Mouse (Mus musculus) heart, postnatal 10 days (tissue): Measurements from ENCODE around the gene Eif3i. TPM values are rescaled to one million over a fixed set of nuclear protein-coding genes. Genes with fewer than 3 reads are reported as not detected.
"Not testable (repeated sequence)": the region's sequence is repeated elsewhere in the genome, so short reads cannot be mapped to it uniquely, and the experiment has no call there.

Experiments used
- DNase-seq, 2 experiments: peaks; one replicate each; pipeline ENCODE4 v3.0.0; 2021
- intact Hi-C: fragments of 180-260 bp; cut with DNase I; formaldehyde crosslinking; loops from one replicate; pipeline ENCODE4 v1.15.1; 2025
- total RNA-seq, 2 experiments: library from RNA; stranded (reverse); gene quantifications; 2 replicates each; pipeline ENCODE4 v1.2.3; 2021

Eif3i gene
- total RNA-seq, 2 experiments from 2014 or later, result 143 to 144 TPM

DNA sequence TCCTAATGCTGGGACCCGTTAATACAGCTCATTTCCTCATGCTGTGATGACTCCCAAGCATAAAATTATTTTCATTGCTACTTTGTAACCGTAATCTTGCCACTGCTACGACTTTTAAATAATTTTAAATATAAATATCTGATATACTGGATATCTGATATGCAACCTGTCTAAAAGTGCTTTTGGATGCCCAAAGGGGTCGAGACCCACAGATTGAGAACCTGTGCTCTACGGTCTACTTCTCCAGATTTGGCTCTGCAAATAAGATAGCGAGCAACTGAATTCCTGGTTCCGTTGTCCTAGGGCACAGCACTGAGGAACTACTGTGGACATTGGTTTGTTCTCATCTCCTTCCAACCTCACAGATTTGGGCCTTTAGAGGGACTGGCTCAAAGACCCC is 22.8 kb downstream of the Eif3i start:
- no peak for DNase-seq
- intact Hi-C loops, result no loop called here

DNA sequence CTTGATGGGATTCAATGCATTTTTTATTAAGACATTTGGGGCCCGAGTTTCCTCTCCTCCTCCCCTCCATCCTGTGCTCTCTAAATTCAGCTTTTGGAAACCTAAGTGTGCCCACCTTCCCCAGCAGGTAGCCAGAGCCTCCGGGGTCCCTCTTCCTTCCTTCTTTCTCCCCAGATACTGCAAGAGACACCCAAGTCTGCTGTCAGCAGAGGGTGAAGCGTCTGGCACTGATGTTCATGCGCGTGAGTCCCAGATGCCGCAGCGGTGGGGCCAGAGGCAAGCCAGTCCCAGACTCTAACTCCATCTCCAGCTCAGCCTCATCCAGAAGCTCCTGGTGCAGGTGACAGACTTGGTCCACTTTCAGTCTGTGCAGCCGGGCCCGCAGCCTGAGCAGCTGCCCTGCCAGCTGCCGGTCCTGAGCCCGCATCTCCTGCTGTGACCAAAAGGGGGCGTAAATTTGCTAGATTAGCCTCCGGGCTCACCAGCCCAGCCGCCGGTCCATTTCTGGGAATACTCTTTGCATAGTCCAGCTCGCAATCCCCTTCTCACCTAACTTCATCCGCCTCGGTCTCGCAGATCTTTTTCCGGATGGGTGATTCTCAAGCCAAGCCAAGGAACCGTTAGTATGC is 23.5 kb downstream of the Eif3i start:
- intact Hi-C loops, result no loop called here
- DNase-seq, result peak; percentile 69 to 73

DNA sequence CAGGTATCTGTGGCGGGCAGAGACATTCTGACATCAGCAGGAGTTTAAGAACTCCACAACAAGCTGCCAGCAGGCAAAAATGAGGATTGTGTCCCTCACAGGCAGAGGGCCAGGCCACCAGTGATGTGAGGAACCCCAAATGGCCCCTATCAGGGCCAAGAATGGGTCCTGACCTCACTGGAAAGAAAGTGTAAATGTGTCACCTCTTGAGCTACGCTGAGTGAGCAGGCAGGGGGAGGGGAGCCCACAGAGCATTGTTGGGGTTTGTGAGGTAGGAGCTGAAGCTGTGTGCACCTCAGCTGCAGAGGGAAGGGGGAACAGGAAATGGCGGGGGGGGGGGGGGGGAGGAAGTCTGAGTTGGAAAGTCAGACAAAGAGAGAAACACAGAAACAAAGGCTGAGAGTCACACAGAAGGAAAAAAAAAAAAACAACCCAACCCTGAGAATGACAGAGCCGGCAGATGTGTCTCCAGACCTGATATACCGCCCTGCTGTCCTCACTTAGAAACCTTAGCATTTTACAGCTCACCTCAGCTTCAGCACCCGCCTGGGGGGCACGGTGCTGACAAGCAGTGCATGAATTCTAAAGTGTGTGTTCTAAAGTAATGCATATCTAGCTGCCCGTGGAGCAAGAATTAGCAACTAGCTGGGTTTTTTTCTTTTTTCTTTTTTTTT is 25.1 kb downstream of the Eif3i start:
- intact Hi-C loops, result no loop called here
- DNase-seq, result peak in 1 of 2 experiments; percentile 42

DNA sequence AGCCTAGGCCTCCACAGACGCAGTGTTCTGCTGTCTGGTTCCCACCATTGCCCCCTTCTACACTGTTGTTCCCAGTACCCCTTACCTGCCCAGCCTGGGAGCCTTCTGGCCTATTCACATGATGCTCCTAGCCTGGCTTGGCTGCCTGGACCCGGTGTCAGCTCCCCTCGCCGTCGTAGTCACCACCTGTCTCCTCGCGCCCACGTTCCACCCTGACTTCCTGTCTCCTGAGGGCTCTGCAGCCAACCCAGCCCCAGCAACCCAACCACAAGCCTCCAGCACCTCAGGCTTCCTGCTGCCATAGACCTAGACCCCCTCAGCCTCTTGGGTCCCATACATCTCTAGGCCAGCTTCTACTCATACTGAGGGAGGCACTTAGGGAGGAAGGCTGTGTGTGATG is 27.0 kb downstream of the Eif3i start, which contains the start of gene Lck:
TSS of gene Lck (minus strand) at position 212 of the 400 bp plus-strand sequence.
- intact Hi-C loops, result no loop called here
- DNase-seq, result no peak

DNA sequence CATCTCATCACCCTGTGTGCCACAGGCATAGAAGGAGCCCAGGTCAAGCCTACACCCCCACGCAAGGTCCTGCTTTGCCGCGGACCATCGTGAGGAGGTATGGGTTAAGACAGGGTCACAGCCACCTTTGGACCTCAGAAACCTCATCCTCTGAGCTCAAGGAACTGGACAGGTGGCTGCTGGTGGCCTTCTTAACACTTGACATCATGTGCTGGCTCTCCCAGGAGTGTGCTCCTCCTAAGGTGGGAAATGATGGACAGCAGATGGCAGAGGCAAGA is 27.4 kb downstream of the Eif3i start:
- intact Hi-C loops, result no loop called here
- DNase-seq, result no peak

DNA sequence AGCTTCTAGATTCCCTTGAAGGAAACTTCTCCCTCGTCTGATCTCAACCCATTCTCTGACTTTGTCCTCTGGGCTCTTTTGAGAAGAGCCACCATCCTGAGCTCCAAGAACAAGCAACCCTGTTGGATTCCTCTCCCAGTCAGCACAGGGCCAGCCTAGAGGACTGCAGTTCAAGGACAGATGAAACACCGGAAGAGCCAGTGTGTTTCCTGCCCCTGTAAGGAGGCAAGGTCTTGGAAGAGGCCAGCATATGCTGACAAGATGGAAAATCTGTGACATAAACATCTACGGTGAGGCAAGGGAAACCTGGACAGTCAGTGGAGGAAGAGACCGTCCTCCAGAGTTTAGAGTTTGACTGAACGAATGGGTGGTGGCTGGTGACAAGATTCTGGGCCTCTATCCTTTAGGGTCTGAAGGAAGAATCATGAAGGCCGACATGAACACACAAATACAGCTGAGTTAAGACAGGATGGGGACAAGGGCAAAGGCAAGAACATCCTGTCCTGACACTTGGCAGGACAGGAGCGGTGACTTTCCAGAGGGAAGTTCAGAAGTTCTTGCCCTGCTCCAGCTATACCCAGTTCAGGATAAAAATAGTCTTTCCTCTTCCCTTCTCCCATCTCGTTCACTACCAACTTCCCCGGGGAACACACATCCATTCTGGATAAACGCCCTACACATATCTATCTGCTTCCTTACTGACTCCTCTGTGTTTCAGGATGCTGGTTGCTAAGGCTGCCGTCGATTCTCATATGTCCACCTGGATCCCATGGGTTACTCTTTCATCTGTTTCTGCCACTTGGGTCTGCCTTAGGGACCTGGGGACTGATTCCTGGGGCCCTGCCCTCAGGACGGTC is 28.0 kb downstream of the Eif3i start:
- no peak for DNase-seq
- intact Hi-C loops, result no loop called here

DNA sequence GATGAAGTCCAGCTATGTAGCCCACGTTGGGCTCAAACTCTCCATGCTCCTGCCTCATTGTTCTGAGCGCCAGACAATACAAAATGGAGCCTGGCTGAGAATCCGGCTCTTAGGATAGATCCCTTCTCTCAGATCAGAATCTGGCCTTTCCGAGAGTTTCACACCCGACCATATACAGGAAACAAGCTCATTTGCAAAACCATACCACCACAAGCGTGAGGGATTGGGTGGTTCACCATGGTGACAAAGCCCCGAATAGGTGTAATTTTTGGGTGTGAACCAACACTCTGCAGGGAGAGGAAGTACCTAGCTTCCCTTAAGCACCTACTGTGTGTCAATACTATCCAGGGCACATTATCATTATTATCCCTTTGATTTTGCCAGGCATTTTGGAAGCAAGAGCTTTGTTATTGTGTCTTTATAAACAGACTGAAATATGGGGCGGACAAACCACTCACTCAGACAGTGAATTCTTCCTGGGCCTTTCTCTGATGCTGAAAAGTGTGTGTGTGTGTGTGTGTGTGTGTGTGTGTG is 28.8 kb downstream of the Eif3i start:
- DNase-seq, result no peak
- intact Hi-C loops, result no loop called here

DNA sequence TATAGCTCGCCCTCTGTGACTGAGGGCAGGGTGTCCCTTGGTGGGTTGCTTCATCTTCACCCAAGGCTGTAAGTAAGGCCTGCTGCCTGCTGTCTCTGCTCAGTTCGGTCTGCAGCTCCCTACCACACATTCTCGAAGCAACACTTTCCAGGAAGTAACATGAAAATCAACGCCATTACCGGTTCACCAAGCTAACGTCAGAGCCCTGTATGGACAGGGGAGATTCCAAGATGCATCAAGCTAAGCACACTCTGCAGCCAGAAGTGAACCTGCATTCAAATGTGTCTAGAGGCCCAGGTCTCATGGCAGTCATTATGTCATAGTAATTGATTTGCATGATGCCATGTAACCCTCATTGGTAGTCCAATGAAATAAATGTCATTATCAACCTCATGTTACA is 30.4 kb downstream of the Eif3i start:
- intact Hi-C loops, result no loop called here

DNA sequence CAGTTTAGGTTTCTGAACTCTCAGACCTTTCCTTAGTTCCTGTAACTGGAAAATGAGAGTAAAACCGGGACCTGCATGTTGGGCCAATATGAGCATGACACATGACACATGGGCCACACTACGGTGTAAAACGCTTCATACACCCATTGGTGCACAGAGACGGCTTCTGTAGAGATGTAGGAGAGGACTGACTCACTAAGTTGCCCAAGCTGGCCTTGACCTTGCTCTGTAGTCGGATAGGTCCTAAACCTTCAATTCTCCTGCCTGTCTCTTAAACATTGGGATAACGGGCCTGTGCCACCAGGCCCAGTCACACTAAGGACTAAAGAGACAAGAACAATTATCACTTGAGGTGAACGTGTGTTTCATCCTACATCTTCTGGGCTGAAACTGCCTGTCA is 32.1 kb downstream of the Eif3i start:
- intact Hi-C loops, result no loop called here
- no peak for DNase-seq

More for the DNA sequence above, 30.4 kb downstream of the Eif3i start:
- no peak for DNase-seq

DNA sequence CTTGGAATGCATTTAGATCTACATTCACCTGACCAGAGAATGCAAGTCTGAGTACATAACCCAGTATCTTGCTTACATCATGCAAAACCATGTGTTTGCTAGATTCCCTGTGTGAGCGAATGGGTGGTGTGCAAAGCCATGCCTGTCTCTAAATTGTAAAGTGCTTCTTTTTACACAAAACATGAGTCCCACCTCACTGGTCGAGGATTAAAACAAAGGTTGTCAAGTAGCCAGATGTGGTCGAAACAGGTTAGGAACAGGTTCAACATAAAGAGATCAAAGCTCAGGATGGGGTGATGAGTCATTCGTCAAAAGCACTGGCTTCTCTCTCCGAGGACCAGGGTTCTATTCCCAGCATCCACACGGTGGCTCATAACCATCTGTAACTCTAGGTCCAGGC is 35.3 kb downstream of the Eif3i start:
- intact Hi-C loops, result no loop called here
- DNase-seq, result no peak

DNA sequence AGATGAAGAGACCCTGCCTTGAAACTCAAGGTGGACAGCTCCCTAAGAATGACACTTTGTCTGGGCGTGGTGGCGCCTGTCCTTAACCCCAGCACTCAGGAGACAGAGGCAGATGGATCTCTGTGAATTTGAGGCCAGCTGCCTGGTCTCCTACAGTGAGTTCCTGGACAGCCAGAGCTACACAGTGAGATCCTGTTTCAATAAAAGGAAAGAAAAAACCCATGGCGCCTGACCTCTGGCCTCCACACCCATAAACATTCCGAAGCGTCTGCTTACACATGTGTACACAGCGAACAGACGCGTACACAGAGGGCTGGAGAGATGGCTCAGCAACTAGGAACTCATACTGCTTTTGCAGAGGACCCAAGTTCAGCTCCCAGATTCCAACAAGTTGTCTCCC is 36.7 kb downstream of the Eif3i start:
- intact Hi-C loops, result no loop called here
- no peak for DNase-seq

DNA sequence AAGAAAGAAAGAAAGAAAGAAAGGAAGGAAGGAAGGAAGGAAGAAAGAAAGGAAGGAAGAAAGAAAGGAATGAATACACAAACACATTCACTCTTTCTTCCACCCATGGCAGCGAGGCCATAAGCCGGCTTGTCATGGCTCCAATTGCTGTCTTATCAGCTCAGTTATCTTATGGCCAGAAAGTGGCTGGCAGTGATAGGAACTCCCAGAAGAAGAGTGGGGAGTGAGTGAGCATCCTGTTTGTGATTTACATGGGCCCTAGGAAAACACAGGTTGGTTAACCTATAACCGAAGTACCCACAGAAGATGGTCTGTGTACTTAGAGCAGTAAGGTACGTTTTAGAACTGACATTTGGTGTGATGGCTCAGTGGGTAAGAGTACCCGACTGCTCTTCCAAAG is 39.3 kb downstream of the Eif3i start:
- no peak for DNase-seq
- intact Hi-C loops, result no loop called here

DNA sequence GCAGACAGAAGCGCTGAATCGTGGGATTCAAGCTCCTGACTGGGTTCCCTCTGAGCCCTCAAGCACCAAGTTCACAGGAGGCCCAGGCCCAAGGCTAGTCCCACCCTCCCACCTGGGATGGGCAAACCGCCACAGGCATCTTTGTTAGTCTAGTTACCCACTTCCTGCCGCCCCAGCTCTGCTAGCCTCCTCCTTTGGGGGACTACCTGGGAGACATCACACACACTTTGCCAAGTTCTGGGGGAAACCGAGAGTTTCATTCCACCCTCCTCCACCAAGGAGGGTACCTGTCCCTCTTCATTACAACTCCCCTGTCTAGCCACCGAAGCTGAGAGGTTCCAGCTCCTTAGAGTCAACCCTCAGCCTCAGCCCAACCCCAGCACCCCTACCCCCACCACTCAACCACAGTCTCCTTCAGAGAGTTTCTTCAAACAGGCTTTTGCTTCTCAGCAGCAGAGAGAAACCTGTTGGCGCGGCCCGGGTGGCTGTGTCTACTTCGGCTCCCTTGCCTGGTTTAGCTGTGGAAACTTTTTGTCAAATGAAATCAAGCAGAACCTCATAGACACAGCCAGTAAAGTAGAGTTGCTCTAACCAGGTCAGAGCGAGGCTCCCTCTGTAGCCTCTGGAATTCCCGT is 42.0 kb downstream of the Eif3i start:
- no peak for DNase-seq
- intact Hi-C loops, result no loop called here

DNA sequence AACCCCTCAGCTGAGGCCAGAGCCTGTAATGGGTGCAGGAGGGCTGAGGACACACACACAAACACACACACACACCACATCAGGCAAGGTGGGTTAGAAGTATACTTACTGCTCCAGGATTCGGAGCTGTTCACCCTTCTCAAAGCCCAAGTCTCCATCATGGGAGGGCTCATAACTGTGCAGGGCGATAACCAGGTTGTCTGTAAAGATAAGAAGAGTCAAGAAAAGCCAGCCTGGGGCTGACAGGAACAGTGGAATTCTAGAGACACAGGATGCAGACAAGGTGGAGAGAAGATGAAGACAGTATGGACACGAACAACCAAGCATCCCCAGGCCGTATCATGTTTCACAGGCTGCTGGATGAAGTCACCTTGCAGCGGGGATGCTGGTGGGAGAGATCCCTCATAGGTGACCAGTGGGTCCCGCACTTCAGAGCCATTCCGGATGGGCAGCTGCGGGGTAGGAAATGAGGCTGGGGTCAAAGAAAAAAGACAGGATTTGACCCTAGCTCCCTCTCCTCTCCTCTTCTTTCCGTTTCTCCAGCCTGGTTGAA is 43.1 kb downstream of the Eif3i start:
- intact Hi-C loops, result no loop called here
- DNase-seq, result no peak

DNA sequence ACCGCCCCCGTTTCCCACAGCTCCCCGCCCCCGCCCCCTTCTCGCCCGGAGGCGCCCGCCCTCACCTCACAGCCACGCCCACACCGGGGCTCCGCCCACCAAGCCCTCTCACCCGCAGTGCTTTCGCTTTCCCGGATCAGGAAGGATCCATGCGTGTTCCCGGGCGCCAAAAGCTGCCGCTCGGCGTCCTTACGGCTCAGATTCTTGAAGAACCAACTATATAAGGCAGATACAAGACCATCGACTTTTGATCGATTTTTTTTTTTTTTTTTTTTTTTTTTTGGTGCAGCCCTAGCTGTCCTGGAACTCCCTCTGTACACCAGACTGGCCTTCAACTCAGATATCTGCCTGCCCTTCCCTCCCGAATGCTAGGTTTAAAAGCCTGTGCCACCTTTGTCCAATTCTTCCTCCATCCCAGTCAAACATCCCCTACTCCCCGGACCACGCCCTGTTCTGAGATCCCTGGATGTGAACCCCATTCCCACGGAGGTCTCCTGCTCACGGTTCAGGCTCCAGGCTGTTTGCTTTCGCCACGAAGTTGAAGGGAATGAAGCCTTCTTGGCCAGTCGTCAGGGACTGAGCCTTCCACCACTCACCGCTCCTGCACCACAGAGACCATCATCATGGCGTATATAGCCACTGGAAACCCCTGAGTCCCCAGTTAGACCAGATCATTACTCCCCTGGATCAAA is 43.8 kb downstream of the Eif3i start:
- peak; percentile 86 to 92 for DNase-seq
- intact Hi-C loops, result no loop called here

DNA sequence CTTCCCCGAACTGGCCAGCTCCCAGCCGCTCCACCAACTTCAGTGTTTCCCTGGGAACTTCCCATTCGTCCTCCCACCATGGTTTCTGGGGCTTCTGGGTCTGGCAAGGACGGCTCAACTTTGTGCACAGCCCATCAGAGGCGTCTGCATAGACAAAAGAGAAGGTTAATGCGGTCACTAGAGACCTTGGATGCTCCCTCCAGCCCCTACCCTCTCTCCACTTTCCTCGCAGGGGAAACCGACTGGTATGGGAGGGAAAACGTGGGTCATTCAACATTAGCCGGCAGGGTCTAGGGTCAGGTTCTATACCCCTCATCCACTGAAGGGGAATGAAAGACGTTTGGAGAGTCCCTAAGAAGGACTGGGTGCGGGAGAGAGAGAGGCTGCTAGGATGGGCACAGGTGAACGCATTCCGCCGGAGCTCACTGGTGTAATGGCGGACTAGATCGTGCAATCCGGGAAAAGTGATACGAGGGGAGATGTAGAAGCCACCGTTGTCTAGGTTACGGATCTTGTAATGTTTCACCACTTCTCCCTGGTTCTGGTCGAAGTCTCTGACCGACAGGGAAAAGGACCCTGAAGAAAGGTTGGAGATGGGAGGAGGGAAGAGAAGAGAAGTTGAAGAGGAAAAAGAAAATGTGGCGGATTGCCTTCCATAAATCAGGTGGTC is 44.5 kb downstream of the Eif3i start:
- intact Hi-C loops, result no loop called here
- DNase-seq, result peak in 1 of 2 experiments; percentile 24

DNA sequence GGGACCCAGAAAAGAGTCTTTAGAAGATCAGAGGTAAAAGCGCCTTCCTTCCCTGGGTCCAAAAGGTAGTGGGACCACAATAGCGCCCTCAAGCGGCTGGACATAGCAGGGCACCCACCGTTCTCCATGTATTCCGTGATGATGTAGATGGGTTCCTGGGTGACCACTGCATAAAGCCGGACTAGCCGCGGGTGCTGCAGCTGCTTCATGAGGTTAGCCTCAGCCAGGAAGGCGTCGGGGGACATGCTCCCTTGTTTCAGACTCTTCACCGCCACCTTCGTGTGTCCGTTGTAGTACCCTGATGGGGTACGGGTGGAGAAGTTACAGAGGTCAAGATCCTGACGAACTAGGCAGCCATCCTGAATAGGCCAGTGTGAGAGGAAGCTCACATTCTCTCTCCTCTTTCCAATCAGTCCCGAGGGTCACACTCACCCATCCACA is 45.0 kb downstream of the Eif3i start:
- intact Hi-C loops, result no loop called here
- DNase-seq, result peak in 1 of 2 experiments; percentile 63

DNA sequence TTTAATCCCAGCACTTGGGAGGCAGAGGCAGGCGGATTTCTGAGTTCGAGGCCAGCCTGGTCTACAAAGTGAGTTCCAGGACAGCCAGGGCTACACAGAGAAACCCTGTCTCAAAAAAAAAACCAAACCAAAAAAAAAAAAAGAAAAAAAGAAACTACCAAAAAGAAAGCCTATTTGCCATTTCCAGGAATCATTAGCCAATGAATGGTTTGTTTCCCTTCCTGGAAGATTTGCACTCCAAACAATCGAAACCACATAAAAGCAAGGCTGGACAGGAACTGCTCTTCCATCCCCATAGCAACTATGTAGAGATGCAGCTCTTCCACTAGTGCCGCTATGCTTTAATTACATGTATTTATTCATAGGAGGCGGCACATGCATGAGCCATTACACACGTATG is 45.9 kb downstream of the Eif3i start:
- intact Hi-C loops, DNase-seq: not testable (repeated sequence)

DNA sequence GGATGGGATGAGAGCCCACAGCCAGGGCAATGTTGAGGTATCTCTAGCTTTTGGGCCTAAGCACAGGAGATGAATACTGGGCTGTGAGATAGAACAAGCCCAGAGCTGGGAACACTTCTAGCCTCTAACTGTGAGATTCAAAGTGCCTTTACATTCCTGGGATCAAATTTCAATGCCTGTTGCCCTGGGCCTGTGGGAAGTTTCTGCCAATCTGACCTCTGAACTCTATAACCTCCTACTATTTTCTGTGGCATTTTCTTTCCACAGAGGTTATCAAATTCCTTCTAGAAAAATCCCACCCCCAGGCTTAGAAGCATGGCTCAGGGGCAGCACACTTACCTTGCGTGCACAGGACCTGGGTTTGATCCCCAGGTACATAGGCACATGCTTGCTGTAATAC is 50.2 kb downstream of the Eif3i start:
- DNase-seq, result no peak
- intact Hi-C loops, result no loop called here

DNA sequence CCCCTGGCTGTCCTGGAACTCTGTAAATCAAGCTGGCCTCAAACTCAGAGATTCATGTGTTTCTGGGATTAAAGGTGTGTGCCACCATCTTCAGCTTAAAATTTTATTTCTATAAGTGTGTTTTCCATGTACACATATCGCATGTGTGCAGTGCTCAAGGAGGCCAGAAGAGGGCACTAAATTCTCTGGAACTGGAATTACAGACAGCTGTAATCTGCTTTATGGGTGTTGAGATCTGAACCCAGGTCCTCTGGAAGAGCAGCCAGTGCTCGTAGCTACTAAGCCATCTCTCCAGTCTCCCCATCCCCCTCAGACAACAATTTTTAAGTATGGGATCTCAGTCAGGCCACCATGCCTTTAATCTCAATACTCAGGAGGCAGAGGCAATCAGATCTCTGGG is 51.1 kb downstream of the Eif3i start:
- intact Hi-C loops, result loop anchor here (2.0 kb wide), 1 partner anchor 59 kb away; no protein-coding TSS in a partner anchor
- peak in 1 of 2 experiments; percentile 40 for DNase-seq
